Mouse (Mus musculus) layer of hippocampus, postnatal 10 days (tissue): ENCODE measurements around the gene Asnsd1. TPM values are rescaled to one million over a fixed set of nuclear protein-coding genes. Genes with fewer than 3 reads are reported as not detected.
A peak's percentile ranks its signal among the peaks of the same experiment; 100 is the strongest.
"Not testable (repeated sequence)": the region's sequence is repeated elsewhere in the genome, so short reads cannot be mapped to it uniquely, and the experiment has no call there.

Experiments
- DNase-seq, 2 experiments: peaks; one replicate each; pipeline ENCODE4 v3.0.0; 2021; ENCODE audit warnings: low spot score in 2 of 2
- long read RNA-seq: library from polyadenylated mRNA; stranded (forward); transcript quantifications from one replicate; pipeline ENCODE4 v2.0.0, GENCODE M21; 2023
- total RNA-seq, 2 experiments: library from RNA; stranded (reverse); gene quantifications; 2 replicates each; pipeline ENCODE4 v1.2.3; 2021

The Asnsd1 gene
- total RNA-seq = 10 to 100 TPM; 30.0 to 31.7 TPM
- long read RNA-seq, transcript Asnsd1-201 (6 exons, 2,442 nt) = major isoform, 33 of 39 reads
- long read RNA-seq, partial matches to known transcripts = 1 of 39 reads
- long read RNA-seq, other reads (novel, unspliced or antisense) = 3 of 39 reads

- DNase-seq = peak; percentile 98 to 99
Measured at GRCm38 (mm10) chr1:53352327-53353261, at the start of gene Asnsd1, which contains the start of the genes Asdurf and Gm28551. Gene Asnsd1 (minus strand): TSS chr1:53352752. Gene Asdurf (minus strand): TSS chr1:53352619. Gene Gm28551 (minus strand): TSS chr1:53352667.

- peak in 1 of 2 experiments; percentile 4 for DNase-seq
Measured at GRCm38 (mm10) chr1:53393936-53394760, 41.6 kb upstream of the Asnsd1 start.

- no peak for DNase-seq
Measured at GRCm38 (mm10) chr1:53388762-53389161, 36.2 kb upstream of the Asnsd1 start.

- DNase-seq = no peak
Measured at GRCm38 (mm10) chr1:53384085-53384688, 31.6 kb upstream of the Asnsd1 start.

DNA sequence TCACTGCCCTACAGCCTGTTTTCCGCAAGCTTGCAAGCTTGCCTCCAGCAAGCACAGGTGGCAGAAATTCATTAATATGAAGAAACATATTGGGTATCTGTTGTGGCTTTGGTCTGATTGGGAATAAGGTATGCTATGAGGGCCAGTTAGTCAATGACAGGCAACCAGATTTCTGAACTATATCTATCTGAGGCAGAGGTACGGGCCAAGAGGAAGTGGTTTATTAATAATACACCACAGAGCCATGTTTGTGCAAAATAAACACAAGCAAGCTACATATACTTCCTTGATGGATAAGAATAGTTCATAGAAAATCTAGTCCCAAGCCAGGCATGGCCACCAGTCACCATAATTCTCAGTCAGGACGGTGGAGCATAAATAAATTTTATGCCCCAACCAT is 25.2 kb upstream of the Asnsd1 start:
- DNase-seq = no peak

DNA sequence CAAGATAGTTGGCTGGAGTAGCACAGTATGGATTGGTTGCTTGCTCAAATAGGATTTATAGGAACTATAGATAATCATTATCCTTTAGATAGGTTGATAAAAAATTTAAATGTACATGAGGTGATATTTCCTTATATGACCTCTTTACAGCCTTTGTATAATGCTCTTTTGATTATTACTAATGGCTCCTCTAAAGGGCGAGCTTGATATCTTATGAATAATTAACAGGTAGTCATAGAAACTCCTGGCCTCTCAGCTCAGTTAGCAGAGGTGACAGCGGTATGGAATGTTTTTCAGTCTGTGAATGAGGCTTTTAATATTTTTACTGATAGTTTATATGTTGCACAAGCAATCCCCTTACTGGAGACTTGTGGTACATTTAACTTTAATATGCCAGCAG is 23.4 kb upstream of the Asnsd1 start:
- DNase-seq = not testable (repeated sequence)

GRCm38 (mm10) chr1:53358988-53359387 is 6.4 kb upstream of the Asnsd1 start:
- DNase-seq = no peak

DNA sequence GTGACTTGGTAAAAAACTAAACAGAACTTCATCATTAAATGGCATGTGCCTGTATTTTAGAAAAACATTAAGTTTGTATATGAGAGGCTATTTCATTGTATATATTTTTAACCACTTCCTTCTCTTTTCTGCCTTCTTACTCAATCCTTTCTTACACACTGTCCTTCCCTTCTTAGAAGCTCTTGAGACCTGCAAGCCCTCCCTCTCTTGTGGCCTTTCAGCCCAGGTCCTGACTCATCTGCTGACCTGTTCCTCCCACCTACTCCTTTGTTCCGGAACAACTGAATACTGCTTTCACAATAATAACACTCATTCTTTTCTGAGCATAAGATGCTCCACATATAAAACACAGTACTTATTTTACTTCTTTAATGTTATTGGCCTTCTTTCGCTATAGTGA is 11.5 kb downstream of the Asnsd1 start:
- no peak for DNase-seq

- DNase-seq = not testable (repeated sequence)
Measured at GRCm38 (mm10) chr1:53337403-53337802, 15.1 kb downstream of the Asnsd1 start.

DNA sequence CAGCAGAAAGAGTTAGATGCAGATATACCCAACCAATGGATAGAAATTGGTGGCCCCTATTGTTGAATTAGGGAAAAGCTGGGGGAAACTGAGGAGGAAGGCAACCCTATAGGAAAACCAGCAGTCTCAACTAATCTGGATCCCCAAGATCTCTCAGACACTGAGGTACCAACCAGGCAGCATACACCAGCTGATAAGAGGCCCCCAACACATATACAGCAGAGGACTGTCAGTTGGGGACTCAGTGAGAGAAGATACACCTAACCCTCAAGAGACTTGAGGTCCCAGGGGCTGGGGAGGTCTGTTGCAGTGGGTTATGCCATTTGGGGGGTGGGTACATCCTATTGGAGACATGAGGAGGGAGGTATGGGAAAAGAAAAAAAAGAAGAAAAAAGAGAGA is 17.1 kb downstream of the Asnsd1 start:
- DNase-seq = no peak

GRCm38 (mm10) chr1:53333527-53333926 is 19.0 kb downstream of the Asnsd1 start:
- DNase-seq = not testable (repeated sequence)

GRCm38 (mm10) chr1:53324827-53325494 is 27.6 kb downstream of the Asnsd1 start:
- DNase-seq = no peak

- DNase-seq = no peak
Measured at GRCm38 (mm10) chr1:53324277-53324676, 28.3 kb downstream of the Asnsd1 start.

DNA sequence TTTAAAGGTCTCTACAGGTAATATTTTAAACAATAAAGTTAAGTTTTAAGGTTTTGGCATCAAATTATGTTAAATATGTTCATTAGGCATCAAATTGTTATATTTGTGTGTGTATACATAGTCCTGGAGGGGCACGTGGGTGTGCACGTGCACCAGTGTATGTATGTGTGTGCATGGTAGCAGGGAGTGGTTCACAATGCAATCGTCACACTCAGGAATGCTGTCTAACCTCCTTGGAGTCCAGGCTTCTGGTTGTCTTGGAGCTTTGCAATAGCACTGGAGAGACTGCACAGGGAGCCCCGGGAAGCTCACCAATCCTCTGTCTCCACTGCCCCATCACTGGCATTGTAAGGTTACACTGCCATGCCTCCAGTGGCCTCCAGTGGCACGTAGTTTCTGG is 29.3 kb downstream of the Asnsd1 start:
- DNase-seq = no peak

GRCm38 (mm10) chr1:53321662-53322344 is 30.7 kb downstream of the Asnsd1 start:
- no peak for DNase-seq

- peak; percentile 79 to 85 for DNase-seq
Measured at GRCm38 (mm10) chr1:53312989-53313967, 39.3 kb downstream of the Asnsd1 start, which contains the start of gene Osgepl1. Gene Osgepl1 (plus strand): TSS chr1:53313624.

- DNase-seq = no peak
Measured at GRCm38 (mm10) chr1:53300506-53300905, 52.0 kb downstream of the Asnsd1 start.

DNA sequence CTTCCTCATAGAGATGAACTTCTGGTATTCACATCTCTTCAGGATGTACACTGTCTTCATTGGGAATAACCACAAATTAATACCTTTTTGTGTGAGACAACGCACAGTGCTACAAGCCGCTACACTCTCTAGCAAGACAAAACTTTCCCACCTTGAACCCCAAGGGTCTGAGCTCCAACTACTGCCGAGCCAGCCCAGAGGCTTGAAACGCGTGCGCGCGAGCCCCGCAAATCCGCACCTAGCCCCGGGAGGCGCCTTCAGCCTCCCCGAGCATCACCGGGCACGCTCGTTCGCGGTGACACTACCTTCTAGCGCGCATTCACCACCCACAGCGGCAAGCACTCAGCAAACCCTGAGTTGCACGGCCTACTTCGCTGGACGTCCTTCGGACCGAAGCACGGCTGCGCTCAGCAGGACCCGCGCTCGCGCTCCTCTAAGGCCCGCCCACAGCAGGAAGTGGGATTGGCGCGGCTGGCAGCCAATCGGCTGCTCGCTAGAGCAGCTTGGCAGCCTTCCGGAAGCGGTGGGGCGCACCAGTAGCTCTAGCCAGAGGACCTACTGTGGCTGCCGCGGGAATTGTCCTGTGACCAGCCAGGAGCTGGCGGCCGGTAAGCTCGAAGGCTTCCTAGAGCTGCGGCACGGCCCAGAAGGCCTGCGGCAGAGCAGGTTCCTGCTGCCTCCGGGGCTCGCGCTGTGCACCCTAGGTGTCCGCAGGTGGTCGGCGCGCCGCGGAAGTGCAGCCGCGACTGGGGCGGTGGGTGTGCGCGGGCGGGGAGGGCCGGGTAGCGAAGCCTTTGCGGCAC is 55.8 kb downstream of the Asnsd1 start, which contains the start of the genes Pms1, Ormdl1 and Gm28778:
TSS of gene Pms1 (minus strand) at position 438 of the 803 bp plus-strand sequence.
TSS of gene Ormdl1 (plus strand) at position 515 of the 803 bp plus-strand sequence.
TSS of gene Gm28778 (plus strand) at position 531 of the 803 bp plus-strand sequence.
- peak; percentile 96 to 98 for DNase-seq
